Mouse (Mus musculus) limb, embryonic 11.5 days (tissue): ENCODE results near the gene Lrrc74a. TPM values are rescaled to one million over a fixed set of nuclear protein-coding genes. Genes with fewer than 3 reads are reported as not detected.

Source experiments
- ATAC-seq: fragments of 200-750 bp; cut with Nextera tagmentation; 2 replicates; pipeline ENCODE4 v1.8.0; 2017; ENCODE audit warnings: low read depth; ENCODE audit not compliant: insufficient number of reproducible peaks, low FRiP score, low TSS enrichment
- DNase-seq: peaks from one replicate; pipeline ENCODE4 v3.0.0-alpha.2; 2015; ENCODE audit warnings: low spot score
- H3K27ac ChIP-seq: fragments of 300-500 bp; sonication (generic); replicated peaks from 2 replicates; pipeline ENCODE4 v1.5.1; 2014; ENCODE audit warnings: low read depth, mild to moderate bottlenecking, low read length
- H3K27me3 ChIP-seq: fragments of 300-500 bp; sonication (generic); 2 replicates; pipeline ENCODE4 v1.6.1; 2014; ENCODE audit warnings: mild to moderate bottlenecking, low read length, mixed read lengths; ENCODE audit not compliant: control insufficient read depth, insufficient read depth
- H3K36me3 ChIP-seq: fragments of 300-500 bp; sonication (generic); 2 replicates; pipeline ENCODE4 v1.6.1; 2014; ENCODE audit warnings: mild to moderate bottlenecking, low read length, moderate library complexity, mixed read lengths; ENCODE audit not compliant: control insufficient read depth, insufficient read depth
- H3K4me1 ChIP-seq: fragments of 300-500 bp; sonication (generic); 2 replicates; pipeline ENCODE4 v1.6.1; 2014; ENCODE audit warnings: low read length, mixed read lengths; ENCODE audit not compliant: control insufficient read depth, insufficient read depth
- H3K4me2 ChIP-seq: fragments of 300-500 bp; sonication (generic); 2 replicates; pipeline ENCODE4 v1.6.1; 2014; ENCODE audit warnings: low read depth, mild to moderate bottlenecking, moderate library complexity; ENCODE audit not compliant: severe bottlenecking
- H3K4me3 ChIP-seq: fragments of 300-500 bp; sonication (generic); 2 replicates; pipeline ENCODE4 v1.5.1; 2014; ENCODE audit warnings: low read depth, low read length
- H3K9ac ChIP-seq: fragments of 300-500 bp; sonication (generic); 2 replicates; pipeline ENCODE4 v1.6.1; 2014; ENCODE audit warnings: mild to moderate bottlenecking, low read length
- H3K9me3 ChIP-seq: fragments of 300-500 bp; sonication (generic); 2 replicates; pipeline ENCODE4 v1.6.1; 2016; ENCODE audit warnings: low read length; ENCODE audit not compliant: control insufficient read depth
- WGBS: fragments of 180-500 bp; shearing (Covaris S2); extraction: QIAGEN DNeasy Blood & Tissue Kit; methylation state at CpG from one replicate; pipeline ENCODE4 v1.1.7; 2014; 5-methylcytosine and 5-hydroxymethylcytosine counted together
- polyA plus RNA-seq: library from polyadenylated mRNA; unstranded; fragments of >200 nt; fragmentation: Nextera tagmentation; extraction: Ambion mirVana; gene quantifications from 2 replicates; pipeline ENCODE4 v1.2.1, GENCODE M21; 2014

Gene Lrrc74a
- polyA plus RNA-seq, 1 experiment from 2014 or later: not detected

DNA sequence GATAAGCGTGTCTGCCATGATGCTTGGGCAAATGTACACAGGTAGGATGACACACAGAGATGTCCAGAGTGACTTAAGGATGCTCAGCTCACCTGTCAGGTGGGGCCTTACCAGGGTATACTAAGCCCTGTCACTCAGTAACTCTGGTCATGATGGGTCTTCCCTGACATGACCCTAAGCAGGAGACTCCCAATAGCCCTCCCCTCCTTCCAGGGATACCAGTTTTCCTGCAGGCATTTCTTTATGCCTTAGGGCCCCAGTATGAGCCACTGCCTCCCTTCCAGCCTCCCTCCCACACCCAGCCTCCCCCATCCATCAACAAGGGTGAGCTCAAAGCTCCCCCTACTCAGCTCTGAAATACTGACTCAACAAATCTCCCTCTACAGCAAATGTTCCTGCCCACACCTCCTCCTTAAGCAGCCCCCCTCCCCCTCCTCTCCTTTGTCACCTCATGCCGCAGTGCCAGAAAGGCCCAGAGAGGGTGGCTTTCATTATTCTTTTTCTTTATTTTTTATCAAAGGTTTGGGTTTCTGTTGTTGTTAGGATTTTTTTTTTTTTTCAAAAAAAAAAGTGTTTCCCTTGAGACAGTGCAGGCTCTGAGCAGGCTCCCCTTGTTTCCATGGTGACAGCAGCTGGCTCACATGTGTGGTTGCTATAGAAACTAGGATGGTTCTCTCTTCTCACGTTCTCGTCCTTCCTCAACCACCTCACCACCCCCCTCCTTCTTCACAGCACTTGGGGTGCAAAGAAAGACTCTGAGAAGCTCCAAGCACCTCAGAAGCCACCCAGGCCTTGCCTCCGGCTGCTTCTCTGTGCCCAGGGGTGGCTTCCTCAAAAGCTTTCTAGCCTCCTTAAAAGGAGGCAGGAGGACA is 73.0 kb downstream of the Lrrc74a start:
- H3K9ac ChIP-seq: peak overlapping the region; percentile 59
- WGBS: 19% methylated on average over 5 of the region's 5 CpGs
- H3K4me2 ChIP-seq: peak overlapping the region; percentile 66
- H3K4me1 ChIP-seq: peaks cover 49% of the 10 kb centered on the region
- H3K36me3 ChIP-seq: no peaks in the 10 kb centered on the region
- peak overlapping the region; percentile 11; the same call in 1 of the 2 replicates for H3K4me3 ChIP-seq
- H3K27ac ChIP-seq: peak overlapping the region; percentile 89
- no peaks in the 10 kb centered on the region for H3K9me3 ChIP-seq
- DNase-seq (peak; percentile 72), ATAC-seq (peak; percentile 61; the same call in 1 of the 2 replicates)
- H3K27me3 ChIP-seq: no peaks in the 10 kb centered on the region

DNA sequence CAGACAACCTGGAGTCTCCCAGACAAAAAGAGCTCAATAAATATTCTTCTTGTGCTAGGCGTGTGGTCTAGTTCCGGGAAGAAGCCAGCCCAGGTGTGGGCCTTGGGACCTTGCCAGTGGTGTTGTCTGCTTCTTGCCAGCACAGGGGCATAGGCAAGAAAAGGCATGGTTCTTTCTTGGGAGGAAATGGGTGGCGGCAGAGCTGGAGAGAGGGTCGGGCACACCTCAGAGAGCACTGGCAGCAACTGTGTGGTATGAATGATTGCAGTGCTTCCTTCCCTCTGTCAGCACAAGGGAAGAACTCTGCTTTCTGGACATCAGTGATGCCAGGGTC is 73.6 kb downstream of the Lrrc74a start:
- Histone ChIP-seq H3K36me3 (no peaks in the 10 kb centered on the region), H3K9me3 (no peaks in the 10 kb centered on the region), H3K27me3 (no peaks in the 10 kb centered on the region), H3K4me2 (peak overlapping the region; percentile 66; the same call in 1 of the 2 replicates), H3K4me3 (no peak overlapping the region), H3K4me1 (peaks cover 45% of the 10 kb centered on the region), H3K9ac (peak overlapping the region; percentile 37; the same call in 1 of the 2 replicates), H3K27ac (peak overlapping the region; percentile 89)
- 41% methylated on average over 4 of the region's 4 CpGs for WGBS
- DNase-seq (no peak), ATAC-seq (no peak)

DNA sequence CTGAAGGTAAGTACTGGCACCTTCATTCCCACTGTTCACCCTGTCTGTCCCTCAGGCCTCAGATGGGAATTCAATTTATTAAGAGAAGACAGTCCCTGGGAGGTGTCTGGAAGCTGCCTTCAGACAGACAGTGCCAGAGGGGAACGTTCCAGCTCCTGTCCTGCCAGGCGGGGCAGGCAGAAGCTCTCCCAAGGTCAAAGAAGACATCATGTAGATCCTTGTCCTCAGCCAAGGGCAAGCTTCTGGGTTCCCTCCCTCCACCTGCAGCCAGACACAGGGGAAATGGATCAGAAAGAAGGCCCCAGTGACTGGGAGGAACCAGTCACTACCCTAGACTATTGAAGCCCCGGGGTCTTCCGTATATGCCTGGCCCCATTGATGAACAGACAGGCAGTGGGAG is 74.7 kb downstream of the Lrrc74a start:
- Histone ChIP-seq H3K4me3 (no peak overlapping the region), H3K36me3 (no peaks in the 10 kb centered on the region), H3K4me1 (peaks cover 35% of the 10 kb centered on the region), H3K9me3 (no peaks in the 10 kb centered on the region), H3K4me2 (no peak overlapping the region), H3K27me3 (no peaks in the 10 kb centered on the region), H3K27ac (0 out of 2 replicates have a peak overlapping the region, but pooled peaks have one; percentile 14), H3K9ac (no peak overlapping the region)
- ATAC-seq (no peak), DNase-seq (no peak)
- WGBS: 90% methylated on average over 4 of the region's 4 CpGs

DNA sequence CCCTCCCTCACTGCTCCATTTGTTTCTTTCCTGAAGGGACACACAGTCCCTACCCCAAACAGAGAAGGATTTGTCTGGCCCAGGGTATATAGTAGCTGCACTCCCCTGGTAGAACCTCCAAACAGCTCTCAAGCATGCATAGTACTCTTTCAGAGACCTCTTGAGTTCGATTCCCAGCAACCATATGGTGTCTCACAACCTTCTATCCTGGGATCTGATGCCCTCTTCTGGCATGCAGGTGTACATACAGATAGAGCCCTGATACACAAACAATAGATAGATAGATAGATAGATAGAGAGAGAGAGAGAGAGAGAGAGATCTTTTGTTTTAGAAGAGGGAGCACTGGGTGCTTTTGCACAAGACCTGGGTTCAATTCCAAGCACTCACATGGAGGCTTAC is 75.9 kb downstream of the Lrrc74a start:
- peaks cover 28% of the 10 kb centered on the region for H3K4me1 ChIP-seq
- DNase-seq (no peak), ATAC-seq (no peak)
- H3K36me3 ChIP-seq: no peaks in the 10 kb centered on the region
- no peak overlapping the region for H3K9ac ChIP-seq
- no peaks in the 10 kb centered on the region for H3K9me3 ChIP-seq
- H3K27ac ChIP-seq: no peak overlapping the region
- no peaks in the 10 kb centered on the region for H3K27me3 ChIP-seq
- no peak overlapping the region for H3K4me3 ChIP-seq
- H3K4me2 ChIP-seq: no peak overlapping the region
- WGBS: 76% methylated on average over 1 of the region's 1 CpGs

- Histone ChIP-seq H3K9ac (no peak overlapping the region), H3K27me3 (no peaks in the 10 kb centered on the region), H3K9me3 (no peaks in the 10 kb centered on the region), H3K4me1 (peaks cover 29% of the 10 kb centered on the region), H3K27ac (peak overlapping the region; percentile 26; the same call in 1 of the 2 replicates), H3K4me3 (no peak overlapping the region), H3K4me2 (no peak overlapping the region; the same call in 1 of the 2 replicates), H3K36me3 (no peaks in the 10 kb centered on the region)
- DNase-seq (no peak), ATAC-seq (no peak)
- WGBS: 40% methylated on average over 11 of the region's 11 CpGs
Observed at GRCm38 (mm10) chr12:86810725-86811444, 76.7 kb downstream of the Lrrc74a start.

GRCm38 (mm10) chr12:86812782-86813181 is 78.6 kb downstream of the Lrrc74a start:
- Histone ChIP-seq H3K4me1 (peaks cover 30% of the 10 kb centered on the region), H3K4me3 (no peak overlapping the region), H3K9me3 (no peaks in the 10 kb centered on the region), H3K36me3 (no peaks in the 10 kb centered on the region), H3K9ac (no peak overlapping the region), H3K27me3 (no peaks in the 10 kb centered on the region), H3K27ac (no peak overlapping the region), H3K4me2 (no peak overlapping the region)
- 65% methylated on average over 3 of the region's 3 CpGs for WGBS
- ATAC-seq (no peak), DNase-seq (no peak)

Other genes with a start within 250 kb of the Lrrc74a start
- 10.3 and 11.9 TPM in 2 replicates for gene Vash1, start 55.7 kb upstream of the Lrrc74a start, polyA plus RNA-seq
- 9.9 and 12.1 TPM in 2 replicates for gene Angel1, start 7.9 kb upstream of the Lrrc74a start, polyA plus RNA-seq
- 17.9 and 22.0 TPM in 2 replicates for gene Irf2bpl, start 150.4 kb downstream of the Lrrc74a start, polyA plus RNA-seq
- gene Cipc, start 212.7 kb downstream of the Lrrc74a start, polyA plus RNA-seq: 31.3 and 33.7 TPM in 2 replicates